Mouse (Mus musculus) forebrain, embryonic 16.5 days (tissue): ENCODE measurements at regions not wholly inside any gene's neighbourhood (a gene's known extent, or its start where the extent isn't known, plus 50 kb on each side); places are given as distances from the start of the nearest gene placed in this dataset.

Experiments
- ATAC-seq: fragments of 200-750 bp; cut with Nextera tagmentation; 2 replicates; pipeline ENCODE4 v1.8.0; 2017; ENCODE audit warnings: mild to moderate bottlenecking, moderate library complexity
- H3K27ac ChIP-seq: fragments of 300-500 bp; sonication (generic); 2 replicates; pipeline ENCODE4 v1.5.1; 2014; ENCODE audit warnings: low read length, control low read depth
- H3K27me3 ChIP-seq: fragments of 300-500 bp; sonication (generic); replicated peaks from 2 replicates; pipeline ENCODE4 v1.6.1; 2014; ENCODE audit warnings: low read length; ENCODE audit not compliant: control insufficient read depth, insufficient read depth
- H3K36me3 ChIP-seq: fragments of 300-500 bp; sonication (generic); 2 replicates; pipeline ENCODE4 v1.6.1; 2014; ENCODE audit not compliant: control insufficient read depth, insufficient read depth
- H3K4me1 ChIP-seq: fragments of 300-500 bp; sonication (generic); replicated peaks from 2 replicates; pipeline ENCODE4 v1.6.1; 2014; ENCODE audit warnings: low read length; ENCODE audit not compliant: control insufficient read depth, insufficient read depth
- H3K4me2 ChIP-seq: fragments of 300-500 bp; sonication (generic); 2 replicates; pipeline ENCODE4 v1.6.1; 2014; ENCODE audit warnings: mild to moderate bottlenecking, low read length, control low read depth
- H3K4me3 ChIP-seq: fragments of 300-500 bp; sonication (generic); replicated peaks from 2 replicates; pipeline ENCODE4 v1.5.1; 2014; ENCODE audit warnings: mild to moderate bottlenecking, low read length, control low read depth
- H3K9ac ChIP-seq: fragments of 300-500 bp; sonication (generic); replicated peaks from 2 replicates; pipeline ENCODE4 v1.6.1; 2014; ENCODE audit warnings: low read depth, low read length, control low read depth
- H3K9me3 ChIP-seq: fragments of 300-500 bp; sonication (generic); 2 replicates; pipeline ENCODE4 v1.6.1; 2016; ENCODE audit warnings: low read length; ENCODE audit not compliant: control insufficient read depth
- WGBS: fragments of 180-500 bp; shearing (Covaris S2); extraction: QIAGEN DNeasy Blood & Tissue Kit; methylation state at CpG from one replicate; pipeline ENCODE4 v1.1.7; 2014; 5-methylcytosine and 5-hydroxymethylcytosine counted together

DNA sequence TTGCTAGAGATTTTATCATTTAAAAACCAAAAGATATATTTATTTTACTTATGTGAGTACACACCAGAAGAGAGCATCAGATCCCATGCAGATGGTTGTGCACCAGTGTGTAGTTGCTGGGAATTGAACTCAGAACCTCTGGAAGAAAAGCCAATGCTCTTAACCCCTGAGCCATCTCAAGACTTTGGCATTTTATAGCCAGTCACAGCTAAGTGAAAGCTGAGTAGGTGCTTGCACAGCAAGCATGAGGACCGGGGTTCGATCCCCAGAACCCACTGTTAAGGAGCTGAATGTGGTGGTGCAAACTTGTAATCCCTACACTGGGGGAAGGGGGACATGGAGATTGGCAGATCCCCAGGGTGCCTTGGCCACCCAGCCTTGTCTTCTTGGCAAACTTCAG is 325.7 kb upstream of the Runx1 start:
- H3K4me1 ChIP-seq: no peaks in the 10 kb centered on the region
- no peak for ATAC-seq
- H3K27me3 ChIP-seq: no peaks in the 10 kb centered on the region
- no peaks in the 10 kb centered on the region for H3K36me3 ChIP-seq
- H3K4me2 ChIP-seq: no peak overlapping the region
- H3K9ac ChIP-seq: no peak overlapping the region
- no peak overlapping the region for H3K27ac ChIP-seq
- WGBS: 90% methylated on average over 2 of the region's 2 CpGs
- no peak overlapping the region for H3K4me3 ChIP-seq
- no peaks in the 10 kb centered on the region for H3K9me3 ChIP-seq

DNA sequence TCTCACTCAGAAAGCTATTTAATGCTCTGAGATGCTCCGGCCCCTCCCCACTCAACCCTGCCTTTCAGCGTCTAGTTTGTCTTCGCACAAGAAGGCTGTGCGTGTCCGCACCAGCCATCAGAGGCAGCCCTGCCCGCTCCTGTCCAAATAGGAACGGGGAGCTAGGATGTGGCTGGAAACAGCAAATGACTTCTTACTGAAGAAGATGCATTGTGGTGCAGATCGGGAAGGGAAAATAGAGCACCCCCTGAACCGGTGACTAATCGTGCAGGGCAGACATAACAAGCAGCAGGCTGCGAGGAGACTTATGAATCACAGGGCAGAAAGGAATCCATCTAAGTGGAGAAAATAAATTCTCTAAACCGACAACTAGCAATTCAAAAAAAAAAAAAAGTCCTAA is 324.5 kb upstream of the Runx1 start:
- Histone ChIP-seq H3K4me2 (no peak overlapping the region), H3K36me3 (no peaks in the 10 kb centered on the region), H3K4me1 (no peaks in the 10 kb centered on the region), H3K27ac (no peak overlapping the region), H3K27me3 (no peaks in the 10 kb centered on the region), H3K4me3 (no peak overlapping the region), H3K9me3 (no peaks in the 10 kb centered on the region), H3K9ac (no peak overlapping the region)
- 74% methylated on average over 12 of the region's 12 CpGs for WGBS
- no peak for ATAC-seq

DNA sequence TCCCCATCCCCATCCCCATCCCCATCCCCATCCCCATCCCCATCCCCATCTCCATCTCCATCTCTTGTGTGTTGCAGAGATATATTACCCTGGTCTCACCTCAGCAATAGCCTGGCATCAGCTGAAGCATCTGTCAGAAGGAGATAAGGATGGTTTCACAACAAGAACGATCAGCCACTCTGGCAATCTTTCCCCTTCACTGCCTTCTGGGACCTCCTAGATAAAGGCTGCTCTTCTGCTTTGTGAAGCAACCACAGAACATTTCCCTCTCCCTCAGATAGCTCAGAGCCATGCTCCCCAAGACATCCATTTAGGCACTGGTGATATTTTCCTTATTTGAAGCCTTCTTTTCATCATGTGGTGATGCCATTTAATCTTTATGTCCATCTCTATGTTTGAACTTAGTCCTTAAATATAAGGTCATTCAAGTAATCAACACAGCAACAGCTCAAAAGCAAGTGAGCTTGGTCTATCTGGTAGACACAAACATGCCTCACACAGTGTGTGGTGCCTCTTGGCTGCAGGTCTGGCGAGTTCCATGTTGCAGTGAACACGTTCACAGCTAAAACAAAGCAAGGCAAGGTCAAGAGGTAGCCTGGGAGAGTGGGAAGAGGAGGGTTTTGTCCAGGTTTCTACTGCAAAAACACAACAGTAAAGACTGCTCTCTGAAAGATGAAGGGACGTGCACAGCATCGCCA is 321.7 kb upstream of the Runx1 start:
- H3K9ac ChIP-seq: no peak overlapping the region
- no peak for ATAC-seq
- no peak overlapping the region for H3K4me2 ChIP-seq
- H3K36me3 ChIP-seq: no peaks in the 10 kb centered on the region
- no peaks in the 10 kb centered on the region for H3K9me3 ChIP-seq
- no peak overlapping the region for H3K4me3 ChIP-seq
- H3K27ac ChIP-seq: no peak overlapping the region
- WGBS: 86% methylated on average over 5 of the region's 5 CpGs
- H3K27me3 ChIP-seq: no peaks in the 10 kb centered on the region
- peaks cover 5% of the 10 kb centered on the region; the same call in 1 of the 2 replicates for H3K4me1 ChIP-seq

DNA sequence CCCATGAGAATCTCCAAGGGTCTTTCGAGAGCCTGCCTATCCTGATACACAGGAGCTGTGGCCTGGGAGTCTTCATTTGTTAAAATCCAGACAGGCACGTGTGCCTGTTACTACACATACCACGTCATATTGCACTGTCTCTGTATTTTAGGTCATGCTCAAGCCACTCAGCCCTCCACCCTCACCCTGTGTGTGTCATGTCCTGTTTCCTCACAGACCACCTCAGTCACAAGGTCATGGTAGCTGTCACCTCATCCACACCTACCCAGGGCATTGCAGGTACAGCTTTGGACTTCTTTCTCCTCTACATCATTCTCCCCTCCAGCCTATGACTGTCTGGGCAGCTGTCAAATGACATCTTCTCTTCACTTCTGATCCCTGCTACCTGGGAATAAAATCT is 320.9 kb upstream of the Runx1 start:
- Histone ChIP-seq H3K4me3 (no peak overlapping the region), H3K27ac (no peak overlapping the region), H3K4me2 (no peak overlapping the region), H3K9ac (no peak overlapping the region), H3K9me3 (no peaks in the 10 kb centered on the region), H3K36me3 (no peaks in the 10 kb centered on the region), H3K4me1 (peaks cover 5% of the 10 kb centered on the region; the same call in 1 of the 2 replicates), H3K27me3 (no peaks in the 10 kb centered on the region)
- ATAC-seq: no peak
- WGBS: 87% methylated on average over 3 of the region's 3 CpGs

DNA sequence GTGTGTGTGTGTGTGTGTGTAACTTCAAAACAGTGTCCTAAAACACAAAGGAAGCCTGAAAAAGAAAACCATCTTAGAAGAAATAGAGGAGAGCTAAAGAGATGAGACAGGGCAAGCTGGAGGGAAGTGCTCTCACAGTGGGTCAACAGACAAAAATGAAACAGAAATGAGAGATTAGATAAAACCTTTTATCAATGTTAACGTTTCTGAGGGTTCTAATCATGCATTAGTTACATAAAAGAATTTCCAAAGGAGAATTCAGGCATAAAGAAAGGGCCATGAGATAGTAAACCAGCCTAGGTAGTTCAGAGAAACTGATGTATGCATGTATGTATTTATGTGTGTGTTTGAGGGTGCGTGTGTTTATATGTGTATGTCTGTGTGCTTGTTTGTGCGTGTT is 319.7 kb upstream of the Runx1 start:
- Histone ChIP-seq H3K9ac (no peak overlapping the region), H3K4me1 (peaks cover 5% of the 10 kb centered on the region; the same call in 1 of the 2 replicates), H3K27me3 (no peaks in the 10 kb centered on the region), H3K9me3 (no peaks in the 10 kb centered on the region), H3K27ac (no peak overlapping the region), H3K36me3 (no peaks in the 10 kb centered on the region), H3K4me2 (no peak overlapping the region), H3K4me3 (no peak overlapping the region)
- no peak for ATAC-seq
- WGBS: 67% methylated on average over 3 of the region's 3 CpGs

DNA sequence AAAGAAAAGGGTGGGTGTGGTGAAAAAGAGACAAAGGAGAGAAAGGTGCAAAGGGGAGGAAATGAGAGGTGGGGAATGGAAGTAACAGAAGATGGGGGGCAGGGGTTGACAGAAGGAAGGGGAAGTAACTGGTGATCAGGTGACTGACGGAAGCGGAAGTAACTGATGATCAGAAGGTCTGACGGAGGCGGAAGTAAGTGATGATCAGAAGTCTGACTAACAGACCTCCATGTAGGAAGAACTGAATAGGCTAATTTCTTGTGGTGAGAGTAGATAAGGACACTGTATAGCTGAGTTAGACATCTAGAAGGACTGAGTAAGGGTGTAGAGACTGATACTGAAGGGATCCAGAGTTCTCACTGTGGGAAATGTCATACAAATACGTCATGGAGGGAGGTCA is 318.1 kb upstream of the Runx1 start:
- Histone ChIP-seq H3K4me2 (no peak overlapping the region), H3K9me3 (no peaks in the 10 kb centered on the region), H3K9ac (no peak overlapping the region), H3K27me3 (no peaks in the 10 kb centered on the region), H3K36me3 (no peaks in the 10 kb centered on the region), H3K4me1 (peaks cover 5% of the 10 kb centered on the region; the same call in 1 of the 2 replicates), H3K27ac (no peak overlapping the region), H3K4me3 (no peak overlapping the region)
- 92% methylated on average over 5 of the region's 5 CpGs for WGBS
- no peak for ATAC-seq

DNA sequence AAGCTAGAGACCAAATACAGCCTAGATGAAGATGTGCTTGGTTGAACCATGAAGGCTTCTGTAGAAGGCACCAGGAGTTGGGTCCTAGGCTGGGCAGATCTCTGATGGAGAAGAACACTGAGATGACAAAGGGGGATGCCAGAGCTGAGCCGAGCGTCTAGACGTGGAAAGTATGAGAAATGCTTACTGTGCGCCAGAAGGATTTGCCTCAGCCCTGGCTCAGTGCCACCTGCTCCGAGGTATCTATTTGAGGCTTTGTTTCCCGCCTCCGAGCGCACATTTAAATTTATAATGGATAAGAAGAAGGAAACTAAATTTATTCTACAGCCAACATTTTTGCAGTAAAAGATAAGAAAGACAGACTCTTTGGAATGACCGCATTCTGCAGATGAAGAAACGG is 317.2 kb upstream of the Runx1 start:
- ATAC-seq: peak; percentile 52; the same call in 1 of the 2 replicates
- Histone ChIP-seq H3K36me3 (no peaks in the 10 kb centered on the region), H3K4me1 (peaks cover 5% of the 10 kb centered on the region; the same call in 1 of the 2 replicates), H3K27ac (no peak overlapping the region), H3K27me3 (no peaks in the 10 kb centered on the region), H3K4me2 (no peak overlapping the region), H3K9ac (no peak overlapping the region), H3K9me3 (no peaks in the 10 kb centered on the region), H3K4me3 (no peak overlapping the region)
- WGBS: 39% methylated on average over 10 of the region's 10 CpGs

DNA sequence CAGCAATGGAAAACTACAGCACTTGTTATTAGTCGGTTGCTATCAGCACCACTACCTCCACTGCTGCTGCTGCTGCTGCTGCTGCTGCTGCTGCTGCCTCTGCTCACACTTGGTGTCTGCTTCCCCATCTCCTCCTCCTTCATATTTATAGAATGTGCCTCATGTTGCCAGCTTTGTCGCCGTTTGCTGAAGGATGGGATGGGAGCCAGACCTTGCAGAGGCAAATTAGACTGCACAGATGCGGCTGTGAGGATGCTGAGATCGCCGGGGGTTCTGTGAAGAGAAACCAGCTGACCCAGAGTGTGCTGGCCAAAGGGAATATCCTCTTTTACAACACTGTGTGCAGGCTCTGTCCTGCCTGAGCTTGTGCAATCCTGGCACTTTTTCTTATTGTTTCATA is 316.0 kb upstream of the Runx1 start:
- Histone ChIP-seq H3K27me3 (no peaks in the 10 kb centered on the region), H3K27ac (no peak overlapping the region), H3K9me3 (no peaks in the 10 kb centered on the region), H3K4me3 (no peak overlapping the region), H3K36me3 (no peaks in the 10 kb centered on the region), H3K9ac (no peak overlapping the region), H3K4me1 (peaks cover 5% of the 10 kb centered on the region; the same call in 1 of the 2 replicates), H3K4me2 (no peak overlapping the region)
- 44% methylated on average over 6 of the region's 6 CpGs for WGBS
- ATAC-seq: peak; percentile 47; the same call in 1 of the 2 replicates

DNA sequence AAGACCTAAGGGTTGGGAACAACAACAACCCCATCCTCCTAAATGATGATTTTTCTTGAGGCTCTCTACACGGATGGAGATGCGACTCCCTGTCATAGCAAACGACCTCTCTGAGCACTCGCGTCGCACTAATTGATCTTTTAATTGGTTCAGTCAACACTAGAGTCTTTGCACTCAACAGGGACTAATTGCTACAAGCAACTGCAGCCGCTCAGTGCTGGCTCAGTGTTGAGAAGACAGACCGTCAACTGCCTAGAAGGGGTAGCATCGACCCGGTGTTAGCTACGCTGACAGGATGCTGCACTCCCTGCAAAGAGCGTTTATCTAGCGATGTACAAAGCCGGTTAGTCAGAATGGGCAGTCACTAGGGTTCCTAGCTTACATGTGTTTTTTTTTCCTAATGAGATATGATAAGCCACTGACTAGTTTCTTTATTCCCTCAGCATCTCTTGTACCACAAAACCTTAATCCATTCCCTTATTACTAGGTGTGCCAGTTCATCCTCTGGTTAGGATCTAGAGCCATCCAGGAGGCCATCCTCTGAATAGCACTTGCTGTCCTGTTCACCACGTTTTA is 314.7 kb upstream of the Runx1 start:
- no peak overlapping the region for H3K9ac ChIP-seq
- H3K9me3 ChIP-seq: no peaks in the 10 kb centered on the region
- no peaks in the 10 kb centered on the region for H3K27me3 ChIP-seq
- 30% methylated on average over 15 of the region's 15 CpGs for WGBS
- H3K36me3 ChIP-seq: no peaks in the 10 kb centered on the region
- H3K27ac ChIP-seq: no peak overlapping the region
- no peak overlapping the region for H3K4me3 ChIP-seq
- H3K4me2 ChIP-seq: no peak overlapping the region
- peaks cover 5% of the 10 kb centered on the region; the same call in 1 of the 2 replicates for H3K4me1 ChIP-seq
- ATAC-seq: no peak
